In the genomic region with DNA sequence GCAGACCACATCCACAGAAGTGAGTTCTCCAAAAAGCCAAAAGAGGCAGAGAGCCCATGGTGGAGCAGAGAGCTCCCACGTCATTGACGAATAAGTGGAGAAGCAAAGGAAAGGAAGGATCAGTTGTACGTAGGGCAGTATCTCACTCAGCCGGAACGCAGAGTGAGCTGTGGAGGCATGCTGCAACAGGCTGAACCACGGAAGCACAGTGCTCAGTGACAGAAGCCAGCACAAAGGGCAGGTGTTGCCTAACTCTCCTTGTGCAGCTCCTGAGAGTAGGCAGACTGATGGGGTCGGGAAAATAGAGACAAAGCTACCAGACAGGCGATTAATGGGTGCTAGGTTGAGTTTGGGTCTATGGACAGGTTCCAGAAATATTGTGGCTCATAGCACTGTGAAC, we compare ENCODE assay signal across 19 mouse cellular contexts.
DNase-seq lines count a peak whose midpoint lies in the region; ATAC-seq and TF ChIP-seq lines count a peak whose summit lies in the region.
"Had no signal": no experiment of that assay in that cellular context is flagged by ENCODE, and none has a peak within 500 bp of the region (broad histone marks: within the 10 kb centered on the region; RNA-seq: fewer than 3 reads in every experiment).

No protein-coding gene starts in this region.

- ATAC-seq in megakaryocyte, adult 5-6 weeks (ENCODE audit: poor library complexity, severe bottlenecking) = no peak
- ATAC-seq: forebrain, embryonic 15.5 days; hindbrain, embryonic 16.5 days had no signal

- intact Hi-C loops in heart, adult 2 months (cut with DNase I) = no loop called here

- H3K9ac ChIP-seq in heart, adult 2 months (ENCODE audit: low read depth, low read length) = no peak overlapping the region
- H3K9ac ChIP-seq: embryonic facial prominence, embryonic 13.5 days; forebrain, embryonic 15.5 days; hindbrain, embryonic 12.5 days had no signal

- H3K4me3 ChIP-seq in heart, adult 2 months = no peak overlapping the region
- peak overlapping the region; percentile 29 for H3K4me3 ChIP-seq in megakaryocyte, embryonic 14.5 days (replicated peaks)
- no peak overlapping the region for H3K4me3 ChIP-seq in midbrain, embryonic 10.5 days
- H3K4me3 ChIP-seq: embryonic facial prominence, embryonic 13.5 days; forebrain, embryonic 10.5 days; forebrain, embryonic 15.5 days; hindbrain, embryonic 12.5 days had no signal

- DNase-seq in heart, adult 11 months = peak; percentile 52
- DNase-seq in heart, adult 2 months = no peak
- peak; percentile 52 for DNase-seq in fat pad, adult 2 months (ENCODE audit: extremely low read depth, low read depth, low spot score)
- peak; percentile 16 to 50 for DNase-seq in urinary bladder, postnatal 4 days (ENCODE audit: low spot score in 2 of 2)
- DNase-seq in midbrain, embryonic 10.5 days (ENCODE audit: low spot score) = no peak
- DNase-seq: adrenal gland, postnatal 14 days; cerebellum, adult 11-12 months; cerebellum, adult 9-10 months; cerebellum, postnatal 25 days; gastrocnemius, postnatal 36 days; heart, postnatal 10 days; heart, postnatal 4 days had no signal

- H3K36me3 ChIP-seq in heart, adult 2 months (ENCODE audit: control insufficient read depth, insufficient read depth, low read length) = no peaks in the 10 kb centered on the region
- no peaks in the 10 kb centered on the region for H3K36me3 ChIP-seq in megakaryocyte, embryonic 14.5 days (replicated peaks; ENCODE audit: low read length)
- H3K36me3 ChIP-seq in midbrain, embryonic 10.5 days = no peaks in the 10 kb centered on the region
- H3K36me3 ChIP-seq: embryonic facial prominence, embryonic 13.5 days; forebrain, embryonic 10.5 days; forebrain, embryonic 15.5 days; hindbrain, embryonic 12.5 days had no signal

- no peaks in the 10 kb centered on the region for H3K9me3 ChIP-seq in megakaryocyte, embryonic 14.5 days
- H3K9me3 ChIP-seq in midbrain, embryonic 10.5 days (replicated peaks) = no peaks in the 10 kb centered on the region
- H3K9me3 ChIP-seq: embryonic facial prominence, embryonic 13.5 days; forebrain, embryonic 15.5 days; hindbrain, embryonic 12.5 days had no signal

- WGBS in heart, adult 2 months = 74% methylated on average over 8 of the region's 8 CpGs
- 86% methylated on average over 8 of the region's 8 CpGs for WGBS in midbrain, embryonic 10.5 days

- H3K4me1 ChIP-seq in heart, adult 2 months (ENCODE audit: control insufficient read depth, insufficient read depth, low read length) = no peaks in the 10 kb centered on the region
- peaks cover 10% of the 10 kb centered on the region for H3K4me1 ChIP-seq in megakaryocyte, embryonic 14.5 days
- peaks cover 10% of the 10 kb centered on the region for H3K4me1 ChIP-seq in midbrain, embryonic 10.5 days
- H3K4me1 ChIP-seq: embryonic facial prominence, embryonic 13.5 days; forebrain, embryonic 15.5 days; hindbrain, embryonic 12.5 days had no signal

- no peak for TF ChIP-seq EP300 in heart, adult 2 months (IDR thresholded peaks at IDR 0.05; ENCODE audit: insufficient read depth, low read depth, low read length)

- no peaks in the 10 kb centered on the region for H3K27me3 ChIP-seq in heart, adult 2 months (ENCODE audit: control insufficient read depth, insufficient read depth, low read length)
- H3K27me3 ChIP-seq in megakaryocyte, embryonic 14.5 days (replicated peaks) = peaks cover 7% of the 10 kb centered on the region
- H3K27me3 ChIP-seq in midbrain, embryonic 10.5 days (ENCODE audit: low read depth, poor library complexity, severe bottlenecking) = no peaks in the 10 kb centered on the region
- H3K27me3 ChIP-seq: embryonic facial prominence, embryonic 13.5 days; forebrain, embryonic 15.5 days; hindbrain, embryonic 12.5 days had no signal

- TF ChIP-seq CTCF in heart, adult 2 months (IDR thresholded peaks at IDR 0.05) = no peak

- H3K79me2 ChIP-seq in heart, adult 2 months (replicated peaks; ENCODE audit: control insufficient read depth, insufficient read depth, low read length) = no peaks in the 10 kb centered on the region

- TF ChIP-seq POLR2A in heart, adult 2 months (IDR thresholded peaks at IDR 0.05; ENCODE audit: insufficient read depth, low read depth, low read length) = no peak

- H3K27ac ChIP-seq in heart, adult 2 months = no peak overlapping the region
- H3K27ac ChIP-seq in midbrain, embryonic 10.5 days (replicated peaks) = no peak overlapping the region
- H3K27ac ChIP-seq: embryonic facial prominence, embryonic 13.5 days; forebrain, embryonic 10.5 days; forebrain, embryonic 15.5 days; hindbrain, embryonic 12.5 days had no signal

Comparison
In these comparisons a context has a peak if more than half of its experiments do, and no peak if none do; other contexts are left out.
1. DNase-seq: peak in heart, adult 11 months (single experiment), fat pad, adult 2 months (single experiment) and urinary bladder, postnatal 4 days (2 of 2); none in heart, adult 2 months (0 of 2) and midbrain, embryonic 10.5 days (single experiment).